Mouse (Mus musculus): Measurements from ENCODE around the gene Milr1. TPM values are rescaled to one million over a fixed set of nuclear protein-coding genes. Genes with fewer than 3 reads are reported as not detected.

Gene Milr1
- polyA plus RNA-seq (2012; ENCODE audit: insufficient read depth, insufficient read length, low replicate concordance, missing spikeins) = not detected in 2 replicates

DNA sequence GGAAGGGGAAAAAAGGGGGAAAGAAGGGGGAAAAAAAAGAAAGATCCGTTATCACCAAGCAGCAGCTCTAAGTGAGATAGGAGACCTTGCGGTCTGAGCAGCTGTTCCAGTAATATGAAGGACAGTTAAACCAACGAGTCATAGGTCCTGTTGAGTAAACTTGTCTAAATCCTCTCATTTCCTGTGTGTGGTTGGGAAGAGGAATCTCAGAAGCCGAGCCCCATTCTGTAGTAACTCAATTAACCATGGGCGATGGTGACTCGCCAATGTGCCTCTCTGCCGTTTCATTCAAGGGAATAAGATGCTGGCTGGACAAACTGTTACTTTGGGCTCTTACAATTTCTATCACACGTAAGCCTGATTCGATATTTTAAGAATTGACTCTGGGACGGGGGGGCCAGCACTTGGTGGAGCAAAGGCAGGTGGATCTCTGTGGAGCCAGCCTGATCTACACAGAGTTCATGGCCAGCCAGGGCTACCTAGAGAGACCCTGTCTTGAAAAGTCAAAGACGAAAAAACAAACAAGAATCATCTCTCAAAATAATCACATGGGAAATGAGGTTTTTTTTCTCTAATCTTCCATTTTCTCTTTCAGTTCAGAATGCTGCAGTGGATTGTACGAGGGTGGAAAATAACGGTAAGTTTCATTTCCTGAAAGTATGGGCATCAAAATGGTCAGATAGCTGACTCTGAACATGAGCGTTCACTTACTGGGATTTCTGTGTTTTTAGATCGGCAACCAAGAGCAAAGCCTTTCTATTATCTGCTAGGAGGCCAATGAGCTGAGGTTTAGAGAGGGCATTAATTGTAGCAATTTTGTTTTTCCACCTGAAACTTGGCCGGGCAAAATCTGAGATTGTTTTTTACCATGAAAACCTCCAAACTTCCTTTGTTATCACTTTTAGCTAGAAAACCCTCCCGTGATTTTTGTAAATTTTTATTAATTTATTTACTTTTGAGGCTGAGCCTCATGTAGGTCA, at the start of gene Milr1:
Gene Milr1 (plus strand): TSS at position 188 of the 980 bp plus-strand sequence.
- no peaks in the 10 kb centered on the region for H3K4me1 ChIP-seq (ENCODE audit: control insufficient read depth, insufficient read depth, low read length)
- TF ChIP-seq POLR2A (IDR thresholded peaks at IDR 0.05; ENCODE audit: insufficient read depth, low read depth, low read length) (no peak), CTCF (IDR thresholded peaks at IDR 0.05; ENCODE audit: insufficient read depth, low read depth, low read length) (no peak)
- no peak within 1 kb of the TSS for H3K27ac ChIP-seq (ENCODE audit: insufficient read depth, low read depth, low read length)
- WGBS = 89% methylated on average over 17 of the region's 17 CpGs
- H3K4me3 ChIP-seq (ENCODE audit: insufficient read depth, low read depth, low read length) = no peak within 1 kb of the TSS; the same call in 1 of the 2 replicates

GRCm38 (mm10) chr11:106701589-106701988, 49.4 kb upstream of the Milr1 start:
- Histone ChIP-seq H3K27ac (ENCODE audit: insufficient read depth, low read depth, low read length) (no peak overlapping the region), H3K4me1 (ENCODE audit: control insufficient read depth, insufficient read depth, low read length) (no peaks in the 10 kb centered on the region), H3K4me3 (ENCODE audit: insufficient read depth, low read depth, low read length) (no peak overlapping the region)
- 75% methylated on average over 9 of the region's 9 CpGs for WGBS
- TF ChIP-seq POLR2A (IDR thresholded peaks at IDR 0.05; ENCODE audit: insufficient read depth, low read depth, low read length) (no peak), CTCF (IDR thresholded peaks at IDR 0.05; ENCODE audit: insufficient read depth, low read depth, low read length) (no peak)

GRCm38 (mm10) chr11:106702584-106702983, 48.4 kb upstream of the Milr1 start:
- 88% methylated on average over 3 of the region's 3 CpGs for WGBS
- H3K4me1 ChIP-seq (ENCODE audit: control insufficient read depth, insufficient read depth, low read length) = no peaks in the 10 kb centered on the region
- no peak overlapping the region for H3K27ac ChIP-seq (ENCODE audit: insufficient read depth, low read depth, low read length)
- TF ChIP-seq POLR2A (IDR thresholded peaks at IDR 0.05; ENCODE audit: insufficient read depth, low read depth, low read length) = no peak
- no peak for TF ChIP-seq CTCF (IDR thresholded peaks at IDR 0.05; ENCODE audit: insufficient read depth, low read depth, low read length)
- H3K4me3 ChIP-seq (ENCODE audit: insufficient read depth, low read depth, low read length) = no peak overlapping the region

- Histone ChIP-seq H3K4me1 (ENCODE audit: control insufficient read depth, insufficient read depth, low read length) (peaks cover 2% of the 10 kb centered on the region), H3K4me3 (ENCODE audit: insufficient read depth, low read depth, low read length) (no peak overlapping the region), H3K27ac (ENCODE audit: insufficient read depth, low read depth, low read length) (no peak overlapping the region)
- WGBS = 94% methylated on average over 7 of the region's 7 CpGs
- TF ChIP-seq CTCF (IDR thresholded peaks at IDR 0.05; ENCODE audit: insufficient read depth, low read depth, low read length) = no peak
Observed at GRCm38 (mm10) chr11:106703931-106704330, 47.1 kb upstream of the Milr1 start.

- TF ChIP-seq CTCF (IDR thresholded peaks at IDR 0.05; ENCODE audit: insufficient read depth, low read depth, low read length) = no peak
- TF ChIP-seq POLR2A (IDR thresholded peaks at IDR 0.05; ENCODE audit: insufficient read depth, low read depth, low read length) = no peak
- Histone ChIP-seq H3K4me1 (ENCODE audit: control insufficient read depth, insufficient read depth, low read length) (peaks cover 6% of the 10 kb centered on the region), H3K27ac (ENCODE audit: insufficient read depth, low read depth, low read length) (no peak overlapping the region), H3K4me3 (ENCODE audit: insufficient read depth, low read depth, low read length) (no peak overlapping the region)
- WGBS = 83% methylated on average over 9 of the region's 9 CpGs
Observed at GRCm38 (mm10) chr11:106704399-106705111, 46.5 kb upstream of the Milr1 start.

DNA sequence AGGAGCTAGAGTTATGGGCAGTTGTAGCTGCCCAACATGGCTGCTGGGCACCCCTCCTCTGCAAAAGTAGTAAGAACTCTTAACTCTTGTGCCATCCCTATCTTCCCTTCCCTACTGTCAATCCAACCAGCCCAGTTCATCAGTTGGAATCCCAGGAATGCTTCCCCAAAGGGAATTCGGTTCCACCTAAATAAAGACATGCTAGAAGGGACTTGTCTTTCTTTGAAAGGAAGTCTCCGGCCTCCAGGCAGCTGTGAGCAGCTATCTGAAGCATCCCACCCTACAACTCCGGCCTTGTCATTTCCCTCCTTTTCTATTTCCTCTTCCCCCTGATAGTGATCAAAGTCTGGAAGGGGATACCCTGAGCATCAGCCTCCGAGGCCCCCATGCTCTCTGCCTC, 44.8 kb upstream of the Milr1 start:
- TF ChIP-seq CTCF (IDR thresholded peaks at IDR 0.05; ENCODE audit: insufficient read depth, low read depth, low read length) = no peak
- TF ChIP-seq POLR2A (IDR thresholded peaks at IDR 0.05; ENCODE audit: insufficient read depth, low read depth, low read length) = no peak
- 74% methylated on average over 4 of the region's 4 CpGs for WGBS
- peaks cover 9% of the 10 kb centered on the region for H3K4me1 ChIP-seq (ENCODE audit: control insufficient read depth, insufficient read depth, low read length)
- H3K27ac ChIP-seq (ENCODE audit: insufficient read depth, low read depth, low read length) = no peak overlapping the region
- H3K4me3 ChIP-seq (ENCODE audit: insufficient read depth, low read depth, low read length) = no peak overlapping the region

DNA sequence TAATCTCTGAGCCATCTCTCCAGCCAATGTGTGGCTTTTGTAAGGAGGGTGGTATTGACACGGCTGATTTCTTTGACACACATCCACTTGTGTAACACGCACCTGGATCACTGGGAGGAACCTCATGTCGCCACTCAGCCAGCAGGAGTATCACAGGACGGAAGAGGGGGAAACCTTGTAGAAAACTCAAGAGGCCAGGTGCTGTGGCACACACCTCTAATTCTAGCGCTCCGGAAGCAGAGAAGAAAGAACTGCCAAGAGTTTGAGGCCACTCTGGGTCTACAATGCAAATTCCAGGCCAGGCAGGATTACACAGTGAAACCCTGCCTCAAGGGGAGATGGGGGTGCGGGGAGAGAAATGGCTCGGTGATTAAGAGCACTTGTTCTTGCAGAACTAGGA, 43.9 kb upstream of the Milr1 start:
- Histone ChIP-seq H3K4me1 (ENCODE audit: control insufficient read depth, insufficient read depth, low read length) (peaks cover 9% of the 10 kb centered on the region), H3K4me3 (ENCODE audit: insufficient read depth, low read depth, low read length) (no peak overlapping the region), H3K27ac (ENCODE audit: insufficient read depth, low read depth, low read length) (no peak overlapping the region)
- TF ChIP-seq CTCF (IDR thresholded peaks at IDR 0.05; ENCODE audit: insufficient read depth, low read depth, low read length) = no peak
- no peak for TF ChIP-seq POLR2A (IDR thresholded peaks at IDR 0.05; ENCODE audit: insufficient read depth, low read depth, low read length)
- 91% methylated on average over 8 of the region's 8 CpGs for WGBS

DNA sequence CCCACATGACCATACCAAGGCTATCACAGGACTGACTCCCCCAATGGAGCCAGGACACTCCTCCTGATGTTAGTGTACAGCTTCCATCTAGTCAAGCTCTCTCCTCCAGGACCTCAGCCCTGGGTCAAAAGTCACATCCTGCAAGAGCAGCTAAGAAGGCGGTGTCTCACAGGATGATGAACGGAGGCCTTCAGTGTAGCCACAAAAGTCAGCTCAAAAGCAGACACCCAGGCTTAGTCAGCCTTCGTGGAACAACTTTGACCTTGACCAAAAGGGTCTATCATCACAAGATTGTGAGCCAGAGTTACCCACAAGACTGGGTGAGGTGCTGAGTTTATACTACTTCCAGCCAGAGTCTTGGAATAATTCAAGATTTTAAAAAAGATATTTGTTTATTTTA, 43.2 kb upstream of the Milr1 start:
- 89% methylated on average over 3 of the region's 3 CpGs for WGBS
- TF ChIP-seq POLR2A (IDR thresholded peaks at IDR 0.05; ENCODE audit: insufficient read depth, low read depth, low read length) = no peak
- no peak for TF ChIP-seq CTCF (IDR thresholded peaks at IDR 0.05; ENCODE audit: insufficient read depth, low read depth, low read length)

More for the DNA sequence above, 43.2 kb upstream of the Milr1 start:
- Histone ChIP-seq H3K27ac (ENCODE audit: insufficient read depth, low read depth, low read length) (no peak overlapping the region), H3K4me1 (ENCODE audit: control insufficient read depth, insufficient read depth, low read length) (peaks cover 9% of the 10 kb centered on the region), H3K4me3 (ENCODE audit: insufficient read depth, low read depth, low read length) (no peak overlapping the region)

All from olfactory bulb, adult 2 months (tissue).